Mouse (Mus musculus) heart, postnatal 25 days (tissue): ENCODE results near the gene Tfap2c. TPM values are rescaled to one million over a fixed set of nuclear protein-coding genes. Genes with fewer than 3 reads are reported as not detected.

Source experiments
- DNase-seq: peaks from one replicate; pipeline ENCODE4 v3.0.0; 2022; ENCODE audit warnings: low spot score
- intact Hi-C: fragments of 180-260 bp; cut with DNase I; formaldehyde crosslinking; loops from one replicate; pipeline ENCODE4 v1.15.1; 2025
- total RNA-seq, 2 experiments: library from RNA; stranded (reverse); gene quantifications; 2 replicates each; pipeline ENCODE4 v1.2.3; 2021

Tfap2c gene
- total RNA-seq = not detected

DNA sequence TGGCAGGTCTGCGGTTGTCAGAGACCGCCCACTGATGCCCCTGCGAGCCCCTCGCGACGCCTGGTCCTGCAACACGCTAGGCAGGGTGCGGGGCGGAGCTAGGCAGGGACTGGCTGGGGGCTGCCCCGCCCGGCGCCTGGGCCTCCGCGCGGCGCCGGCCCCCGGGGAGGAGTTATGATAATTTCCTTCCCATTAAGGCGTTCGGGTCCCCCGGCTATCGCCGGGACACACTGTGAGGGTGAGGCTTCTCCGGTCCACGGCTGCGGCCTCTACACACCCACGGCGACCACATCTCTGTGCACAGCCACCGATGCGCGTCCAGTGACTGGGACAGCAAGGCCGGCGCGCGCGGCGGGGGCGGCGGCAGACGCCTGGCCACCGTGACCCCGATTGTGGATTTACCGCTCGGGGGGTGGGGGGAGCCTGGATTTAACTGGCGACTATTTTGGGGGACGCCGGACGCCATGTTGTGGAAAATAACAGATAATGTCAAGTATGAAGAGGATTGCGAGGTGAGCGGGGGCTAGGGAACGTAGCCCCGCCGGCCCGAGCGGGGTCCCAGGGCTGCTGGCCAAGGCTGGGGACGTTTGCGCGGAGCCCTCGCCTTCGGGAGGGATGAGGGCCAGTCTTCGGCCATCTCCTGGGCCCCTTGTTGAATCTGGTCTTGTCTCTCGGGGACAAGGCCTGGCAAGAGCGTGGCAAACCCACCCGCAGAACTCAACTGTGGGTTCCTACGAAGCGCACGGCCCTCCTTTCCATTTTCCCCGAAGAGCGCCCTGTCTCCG, at the start of gene Tfap2c:
Gene Tfap2c (plus strand): TSS at position 223 of the 785 bp plus-strand sequence.
- no peak for DNase-seq
- intact Hi-C loops = loop anchor here (10.0 kb wide), 2 partner anchors 205 to 225 kb away; no protein-coding TSS in a partner anchor

- intact Hi-C loops = loop anchor here (1.0 to 5.0 kb wide), 2 partner anchors 23 to 279 kb away; no protein-coding TSS in a partner anchor
- DNase-seq = no peak
Observed at GRCm38 (mm10) chr2:172500752-172501316, 48.6 kb upstream of the Tfap2c start.

GRCm38 (mm10) chr2:172501341-172501740, 48.1 kb upstream of the Tfap2c start:
- no peak for DNase-seq
- intact Hi-C loops = loop anchor here (1.0 to 5.0 kb wide), 2 partner anchors 23 to 279 kb away; no protein-coding TSS in a partner anchor

DNA sequence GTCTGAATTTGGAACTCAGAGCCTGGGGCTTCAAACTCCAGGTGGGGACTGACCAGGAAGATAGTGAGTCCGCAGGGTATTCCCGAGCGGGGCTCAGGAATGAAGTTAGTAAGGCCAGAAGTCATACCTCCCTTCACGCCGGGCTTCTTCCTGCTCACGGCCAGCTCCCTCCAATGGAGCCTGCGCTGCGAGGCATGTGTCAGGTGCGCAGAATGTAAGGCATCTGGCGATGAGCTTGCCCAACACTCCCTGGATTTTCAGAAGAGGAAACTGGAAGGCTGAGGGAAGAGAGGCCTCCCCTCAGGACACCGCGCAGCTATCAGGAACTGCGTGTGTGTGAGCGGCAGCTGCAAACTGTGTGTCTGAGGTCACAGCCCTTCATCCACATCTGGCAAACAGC, 47.2 kb upstream of the Tfap2c start:
- no peak for DNase-seq
- intact Hi-C loops = loop anchor here (5.0 kb wide), 1 partner anchor 280 kb away; no protein-coding TSS in a partner anchor

DNA sequence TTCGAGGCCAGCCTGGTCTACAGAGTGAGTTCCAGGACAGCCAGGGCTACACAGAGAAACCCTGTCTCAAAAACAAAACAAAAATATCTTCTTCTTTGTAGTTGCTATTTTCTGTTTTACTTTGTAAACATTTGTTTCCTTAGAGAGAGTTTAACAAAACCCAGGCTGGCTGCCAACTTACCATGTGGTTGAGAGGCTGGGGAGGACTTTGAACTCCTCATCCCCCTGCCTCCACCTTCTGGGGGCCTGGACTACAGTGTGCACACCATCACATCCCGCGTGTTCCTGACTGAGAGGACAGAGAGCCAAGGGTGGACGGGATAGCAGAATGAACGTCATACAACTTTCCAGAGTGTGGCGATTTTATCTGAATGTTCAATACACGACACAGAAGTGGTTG, 43.3 kb upstream of the Tfap2c start:
- DNase-seq = no peak
- intact Hi-C loops = no loop called here

DNA sequence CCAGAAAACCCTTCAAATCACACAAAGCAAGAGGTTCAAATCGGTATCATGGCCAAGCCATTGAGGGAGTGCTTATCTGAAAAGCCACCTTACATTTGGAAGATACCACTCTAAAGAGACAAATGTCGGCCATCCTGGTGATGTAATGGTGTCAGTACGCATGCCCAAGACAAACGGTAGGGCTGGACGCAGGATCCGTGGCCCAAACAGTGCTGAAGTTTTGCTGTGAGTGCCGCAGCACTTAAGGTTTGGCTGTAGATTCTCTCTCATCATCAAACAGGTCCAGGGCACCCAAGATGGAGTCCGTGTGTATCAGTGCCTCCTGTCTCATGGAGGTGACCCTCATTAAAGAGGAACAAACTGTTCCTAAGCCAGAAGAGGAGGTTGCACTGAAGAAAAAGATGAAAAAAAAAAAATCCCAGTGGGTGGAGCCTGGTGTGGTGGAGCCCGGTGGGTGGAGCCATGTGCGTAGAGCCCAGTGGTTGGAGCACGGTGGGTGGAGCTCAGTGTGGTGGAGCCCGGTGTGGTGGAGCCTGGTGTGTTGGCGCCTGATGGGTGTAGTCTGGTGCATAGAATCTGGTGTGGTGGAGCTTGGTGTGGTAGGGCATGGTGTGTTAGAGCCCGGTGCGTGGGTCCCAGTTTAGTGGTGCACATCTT, 39.2 kb upstream of the Tfap2c start:
- intact Hi-C loops = no loop called here

DNA sequence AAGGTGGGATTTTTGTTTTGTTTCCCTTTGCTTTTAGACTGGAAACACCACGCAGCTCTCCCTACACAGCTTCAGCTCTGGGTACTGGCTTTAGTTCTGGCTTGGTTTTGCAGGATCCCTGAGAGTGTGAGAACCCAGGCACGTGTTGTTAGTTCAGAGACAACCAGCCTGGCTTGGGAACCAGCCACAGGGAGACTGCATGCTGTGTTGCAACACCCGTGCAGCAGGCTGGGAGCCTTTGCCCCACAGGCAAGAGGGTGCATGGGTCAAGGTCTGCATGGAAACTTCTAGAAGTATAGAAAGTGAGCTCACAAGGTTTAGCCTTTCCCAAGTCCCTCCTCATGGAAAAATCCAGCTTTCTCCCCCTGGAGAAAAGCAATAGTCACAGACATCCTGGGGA, 38.5 kb upstream of the Tfap2c start:
- no peak for DNase-seq
- intact Hi-C loops = no loop called here

More for the DNA sequence above, 39.2 kb upstream of the Tfap2c start:
- DNase-seq = no peak

GRCm38 (mm10) chr2:172516407-172516992, 32.9 kb upstream of the Tfap2c start:
- DNase-seq = no peak
- intact Hi-C loops = no loop called here

- DNase-seq = no peak
- intact Hi-C loops = no loop called here
Observed at GRCm38 (mm10) chr2:172520616-172521371, 28.6 kb upstream of the Tfap2c start.

GRCm38 (mm10) chr2:172522528-172522927, 26.9 kb upstream of the Tfap2c start:
- DNase-seq = no peak
- intact Hi-C loops = no loop called here

- intact Hi-C loops = no loop called here
- DNase-seq = no peak
Observed at GRCm38 (mm10) chr2:172527175-172527574, 22.2 kb upstream of the Tfap2c start.

GRCm38 (mm10) chr2:172543987-172544386, 5.4 kb upstream of the Tfap2c start:
- intact Hi-C loops = loop anchor here (10.0 kb wide), 1 partner anchor 211 kb away; no protein-coding TSS in a partner anchor
- DNase-seq = no peak

GRCm38 (mm10) chr2:172544601-172545127, 4.7 kb upstream of the Tfap2c start:
- DNase-seq = no peak
- intact Hi-C loops = loop anchor here (10.0 kb wide), 1 partner anchor 210 kb away; no protein-coding TSS in a partner anchor

DNA sequence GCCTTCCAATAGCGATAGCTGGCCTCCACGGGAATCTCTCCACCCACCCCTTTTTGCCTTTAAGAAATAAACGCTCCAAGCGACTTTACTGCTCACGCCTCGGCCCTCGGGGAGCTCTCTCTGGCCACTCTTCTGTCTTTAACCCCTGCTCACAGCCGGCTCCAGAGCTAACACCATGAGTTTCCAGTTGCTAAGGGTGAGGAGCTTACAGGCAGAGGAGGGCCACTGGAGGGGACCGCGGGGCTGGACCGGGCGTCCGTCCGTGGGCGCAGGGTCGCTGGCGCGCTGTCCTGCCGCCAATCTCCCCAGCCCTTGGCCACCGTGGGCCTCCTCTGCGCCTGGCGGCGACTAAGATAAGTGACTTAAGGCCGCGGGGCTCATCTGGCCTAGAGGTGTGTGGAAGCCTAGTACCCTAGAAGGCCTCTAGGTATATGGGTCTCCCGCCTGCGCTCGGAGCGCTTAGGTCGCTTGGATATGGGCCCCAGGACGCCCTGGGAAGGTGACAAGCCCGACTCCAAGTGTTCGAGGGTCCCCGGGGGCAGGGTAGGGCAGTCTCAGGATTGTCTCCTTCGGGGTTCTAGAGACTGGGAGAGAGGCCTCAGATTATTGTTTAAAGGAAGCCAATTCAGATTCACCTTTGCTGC, 3.7 kb upstream of the Tfap2c start:
- intact Hi-C loops = loop anchor here (10.0 kb wide), 1 partner anchor 209 kb away; no protein-coding TSS in a partner anchor
- no peak for DNase-seq

DNA sequence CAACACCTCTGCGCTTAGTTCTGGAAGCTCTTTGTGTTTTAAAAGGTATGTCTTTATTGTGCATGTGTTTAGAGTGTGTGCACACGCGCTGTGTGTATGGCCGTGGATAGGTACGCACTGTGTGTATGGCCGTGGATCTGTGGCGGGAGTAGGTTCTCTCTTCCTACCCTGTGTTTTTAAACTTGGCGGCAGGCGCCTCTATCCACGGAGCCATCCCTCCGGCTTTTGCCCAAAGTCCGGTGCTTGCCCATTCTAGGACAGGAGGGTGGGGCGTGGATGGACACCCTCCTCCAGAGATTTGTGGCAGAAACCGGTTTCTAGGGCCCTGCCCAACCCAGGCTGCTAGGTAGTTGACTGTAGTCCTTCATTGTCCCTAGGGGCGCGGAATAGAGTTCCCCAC, 2.8 kb upstream of the Tfap2c start:
- intact Hi-C loops = loop anchor here (10.0 kb wide), 1 partner anchor 208 kb away; no protein-coding TSS in a partner anchor
- DNase-seq = no peak

DNA sequence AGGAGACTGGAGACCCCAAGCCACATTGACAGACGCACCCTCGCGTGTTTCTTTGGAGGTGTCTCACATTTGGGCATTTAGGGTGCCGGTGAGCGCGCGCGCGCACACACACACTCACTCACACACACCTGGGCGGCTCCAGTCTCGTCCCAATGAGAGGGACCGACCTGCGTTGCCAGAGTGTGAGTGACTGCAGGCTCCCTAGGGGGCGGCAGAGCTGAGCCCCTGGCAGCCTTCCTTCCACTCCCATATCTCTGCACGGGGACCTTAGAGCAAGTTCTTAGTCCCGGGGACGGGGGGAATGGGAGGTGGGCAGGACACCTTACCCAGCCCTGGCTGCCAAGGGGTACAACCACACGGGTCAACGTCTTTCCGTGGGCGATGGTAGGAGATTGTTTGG, 2.3 kb upstream of the Tfap2c start:
- intact Hi-C loops = loop anchor here (10.0 kb wide), 1 partner anchor 208 kb away; no protein-coding TSS in a partner anchor
- DNase-seq = no peak

GRCm38 (mm10) chr2:172547807-172548586, 1.4 kb upstream of the Tfap2c start:
- DNase-seq = no peak
- intact Hi-C loops = loop anchor here (10.0 kb wide), 1 partner anchor 207 kb away; no protein-coding TSS in a partner anchor
